Mouse (Mus musculus) bone marrow, adult 2 months (tissue): ENCODE measurements around the gene Stard13. TPM values are rescaled to one million over a fixed set of nuclear protein-coding genes. Genes with fewer than 3 reads are reported as not detected.

Source experiments
- H3K27ac ChIP-seq: fragments of 200-500 bp; 2 replicates; pipeline ENCODE4 v1.5.1; 2012; ENCODE audit warnings: low read depth, mild to moderate bottlenecking, control low read depth, inconsistent platforms, low read length; ENCODE audit not compliant: control insufficient read depth, poor library complexity, insufficient read depth
- H3K4me1 ChIP-seq: fragments of 200-500 bp; 2 replicates; pipeline ENCODE4 v1.6.1; 2011; ENCODE audit warnings: low read length; ENCODE audit not compliant: control insufficient read depth, insufficient read depth
- H3K4me3 ChIP-seq: fragments of 200-500 bp; replicated peaks from 2 replicates; pipeline ENCODE3; 2011; ENCODE audit warnings: mild to moderate bottlenecking, low read depth, low read length, control low read depth; ENCODE audit not compliant: control insufficient read depth
- CTCF ChIP-seq: fragments of 200-500 bp; IDR thresholded peaks from 2 replicates; pipeline ENCODE4 v1.5.1; 2011; ENCODE audit warnings: low read length, control low read depth; ENCODE audit not compliant: control insufficient read depth, insufficient read depth
- POLR2A ChIP-seq: fragments of 200-500 bp; IDR thresholded peaks from 2 replicates; pipeline ENCODE4 v1.6.1; 2011; ENCODE audit warnings: low read depth, mild to moderate bottlenecking, control low read depth, low read length, borderline replicate concordance; ENCODE audit not compliant: control insufficient read depth
- WGBS: fragments of 180-500 bp; shearing (Covaris S2); methylation state at CpG from one replicate; pipeline ENCODE4 v1.1.7; 2018; 5-methylcytosine and 5-hydroxymethylcytosine counted together
- polyA plus RNA-seq: library from polyadenylated mRNA; stranded (reverse); fragments of >200 nt; gene quantifications from 2 replicates; pipeline ENCODE4 v1.2.4, GENCODE M21; 2011; ENCODE audit warnings: low replicate concordance; ENCODE audit not compliant: missing spikeins, insufficient read depth, insufficient read length

Gene Stard13
- polyA plus RNA-seq, 1 experiment, result 0.80 TPM

- WGBS, result 90% methylated on average over 8 of the region's 8 CpGs
- Histone ChIP-seq H3K4me1 (peaks cover 2% of the 10 kb centered on the region; the same call in 1 of the 2 replicates), H3K27ac (no peak overlapping the region), H3K4me3 (no peak overlapping the region)
- TF ChIP-seq POLR2A, result no peak
These were observed 18.6 kb upstream of the Stard13 start for GRCm38 (mm10) chr5:151252213-151252612.

GRCm38 (mm10) chr5:151251656-151252055, 18.0 kb upstream of the Stard13 start:
- 89% methylated on average over 8 of the region's 8 CpGs for WGBS
- H3K4me3 ChIP-seq, result no peak overlapping the region
- peaks cover 2% of the 10 kb centered on the region; the same call in 1 of the 2 replicates for H3K4me1 ChIP-seq
- no peak overlapping the region for H3K27ac ChIP-seq
- TF ChIP-seq CTCF, result no peak

- Histone ChIP-seq H3K4me1 (peaks cover 2% of the 10 kb centered on the region; the same call in 1 of the 2 replicates), H3K27ac (peak overlapping the region; percentile 47; the same call in 1 of the 2 replicates), H3K4me3 (peak overlapping the region; percentile 23)
- 59% methylated on average over 10 of the region's 10 CpGs for WGBS
- no peak for TF ChIP-seq POLR2A
- no peak for TF ChIP-seq CTCF
These were observed 15.3 kb upstream of the Stard13 start for GRCm38 (mm10) chr5:151248671-151249620.

GRCm38 (mm10) chr5:151248084-151248483, 14.4 kb upstream of the Stard13 start:
- no peak overlapping the region for H3K4me3 ChIP-seq
- 75% methylated on average over 2 of the region's 2 CpGs for WGBS
- no peak for TF ChIP-seq POLR2A
- no peak for TF ChIP-seq CTCF
- peaks cover 2% of the 10 kb centered on the region; the same call in 1 of the 2 replicates for H3K4me1 ChIP-seq
- peak overlapping the region; percentile 47; the same call in 1 of the 2 replicates for H3K27ac ChIP-seq

- peaks cover 2% of the 10 kb centered on the region; the same call in 1 of the 2 replicates for H3K4me1 ChIP-seq
- H3K27ac ChIP-seq, result 0 out of 2 replicates have a peak overlapping the region, but pooled peaks have one; percentile 48
- TF ChIP-seq POLR2A (no peak), CTCF (no peak)
- 19% methylated on average over 11 of the region's 11 CpGs for WGBS
- no peak overlapping the region for H3K4me3 ChIP-seq
These were observed 13.7 kb upstream of the Stard13 start for GRCm38 (mm10) chr5:151247115-151247875.

GRCm38 (mm10) chr5:151246287-151246686, 12.7 kb upstream of the Stard13 start:
- H3K4me3 ChIP-seq, result no peak overlapping the region
- no peak overlapping the region for H3K27ac ChIP-seq
- no peak for TF ChIP-seq CTCF
- TF ChIP-seq POLR2A, result no peak
- WGBS, result 58% methylated on average over 2 of the region's 2 CpGs
- H3K4me1 ChIP-seq, result peaks cover 2% of the 10 kb centered on the region; the same call in 1 of the 2 replicates

- WGBS, result 51% methylated on average over 5 of the region's 5 CpGs
These were observed 11.9 kb upstream of the Stard13 start for GRCm38 (mm10) chr5:151245571-151245970.

GRCm38 (mm10) chr5:151238730-151239129, 5.1 kb upstream of the Stard13 start:
- WGBS, result 80% methylated on average over 9 of the region's 9 CpGs
- H3K4me1 ChIP-seq, result no peaks in the 10 kb centered on the region
- no peak for TF ChIP-seq CTCF
- no peak for TF ChIP-seq POLR2A
- H3K4me3 ChIP-seq, result no peak overlapping the region
- no peak overlapping the region for H3K27ac ChIP-seq

More at GRCm38 (mm10) chr5:151245571-151245970, 11.9 kb upstream of the Stard13 start:
- Histone ChIP-seq H3K4me1 (peaks cover 2% of the 10 kb centered on the region; the same call in 1 of the 2 replicates), H3K4me3 (no peak overlapping the region), H3K27ac (no peak overlapping the region)
- TF ChIP-seq POLR2A, result no peak
- no peak for TF ChIP-seq CTCF
